Mouse (Mus musculus) limb, embryonic 11.5 days (tissue): ENCODE results near the gene Nt5m. TPM values are rescaled to one million over a fixed set of nuclear protein-coding genes. Genes with fewer than 3 reads are reported as not detected.
A peak's percentile ranks its signal among the peaks of the same experiment; 100 is the strongest.

ENCODE experiments used
- ATAC-seq: fragments of 200-750 bp; cut with Nextera tagmentation; 2 replicates; pipeline ENCODE4 v1.8.0; 2017; ENCODE audit warnings: low read depth; ENCODE audit not compliant: insufficient number of reproducible peaks, low FRiP score, low TSS enrichment
- DNase-seq: peaks from one replicate; pipeline ENCODE4 v3.0.0-alpha.2; 2015; ENCODE audit warnings: low spot score
- H3K27ac ChIP-seq: fragments of 300-500 bp; sonication (generic); replicated peaks from 2 replicates; pipeline ENCODE4 v1.5.1; 2014; ENCODE audit warnings: low read depth, mild to moderate bottlenecking, low read length
- H3K27me3 ChIP-seq: fragments of 300-500 bp; sonication (generic); 2 replicates; pipeline ENCODE4 v1.6.1; 2014; ENCODE audit warnings: mild to moderate bottlenecking, low read length, mixed read lengths; ENCODE audit not compliant: control insufficient read depth, insufficient read depth
- H3K36me3 ChIP-seq: fragments of 300-500 bp; sonication (generic); 2 replicates; pipeline ENCODE4 v1.6.1; 2014; ENCODE audit warnings: mild to moderate bottlenecking, low read length, moderate library complexity, mixed read lengths; ENCODE audit not compliant: control insufficient read depth, insufficient read depth
- H3K4me1 ChIP-seq: fragments of 300-500 bp; sonication (generic); 2 replicates; pipeline ENCODE4 v1.6.1; 2014; ENCODE audit warnings: low read length, mixed read lengths; ENCODE audit not compliant: control insufficient read depth, insufficient read depth
- H3K4me2 ChIP-seq: fragments of 300-500 bp; sonication (generic); 2 replicates; pipeline ENCODE4 v1.6.1; 2014; ENCODE audit warnings: low read depth, mild to moderate bottlenecking, moderate library complexity; ENCODE audit not compliant: severe bottlenecking
- H3K4me3 ChIP-seq: fragments of 300-500 bp; sonication (generic); 2 replicates; pipeline ENCODE4 v1.5.1; 2014; ENCODE audit warnings: low read depth, low read length
- H3K9ac ChIP-seq: fragments of 300-500 bp; sonication (generic); 2 replicates; pipeline ENCODE4 v1.6.1; 2014; ENCODE audit warnings: mild to moderate bottlenecking, low read length
- H3K9me3 ChIP-seq: fragments of 300-500 bp; sonication (generic); 2 replicates; pipeline ENCODE4 v1.6.1; 2016; ENCODE audit warnings: low read length; ENCODE audit not compliant: control insufficient read depth
- WGBS: fragments of 180-500 bp; shearing (Covaris S2); extraction: QIAGEN DNeasy Blood & Tissue Kit; methylation state at CpG from one replicate; pipeline ENCODE4 v1.1.7; 2014; 5-methylcytosine and 5-hydroxymethylcytosine counted together
- polyA plus RNA-seq: library from polyadenylated mRNA; unstranded; fragments of >200 nt; fragmentation: Nextera tagmentation; extraction: Ambion mirVana; gene quantifications from 2 replicates; pipeline ENCODE4 v1.2.1, GENCODE M21; 2014

Gene Nt5m
- polyA plus RNA-seq = 36.1 and 37.2 TPM in 2 replicates

- DNase-seq = peak; percentile 96
- Histone ChIP-seq H3K4me1 (peaks cover 9% of the 10 kb centered on the region), H3K4me3 (peak within 1 kb of the TSS; percentile 99), H3K27ac (peak within 1 kb of the TSS; percentile 94), H3K9me3 (no peaks in the 10 kb centered on the region), H3K9ac (peak within 1 kb of the TSS; percentile 95), H3K4me2 (peak within 1 kb of the TSS; percentile 69), H3K27me3 (no peaks in the 10 kb centered on the region), H3K36me3 (peaks cover 2% of the 10 kb centered on the region; the same call in 1 of the 2 replicates)
- under 1% methylated on average over 24 of the region's 24 CpGs for WGBS
- ATAC-seq = peak; percentile 96
These were observed at the start of gene Nt5m for GRCm38 (mm10) chr11:59839008-59839458. Gene Nt5m, plus strand, starts transcription at chr11:59839447.

GRCm38 (mm10) chr11:59793390-59793789 is 45.9 kb upstream of the Nt5m start:
- Histone ChIP-seq H3K4me2 (no peak overlapping the region), H3K36me3 (peaks cover 14% of the 10 kb centered on the region), H3K9me3 (no peaks in the 10 kb centered on the region), H3K4me1 (no peaks in the 10 kb centered on the region), H3K4me3 (no peak overlapping the region), H3K27ac (no peak overlapping the region), H3K27me3 (no peaks in the 10 kb centered on the region), H3K9ac (no peak overlapping the region)
- no peak for ATAC-seq
- no peak for DNase-seq
- WGBS = 88% methylated on average over 6 of the region's 6 CpGs

- WGBS = 93% methylated on average over 10 of the region's 10 CpGs
These were observed 38.8 kb upstream of the Nt5m start for GRCm38 (mm10) chr11:59800412-59800811.

GRCm38 (mm10) chr11:59801881-59802280 is 37.4 kb upstream of the Nt5m start:
- H3K36me3 ChIP-seq = peaks cover 37% of the 10 kb centered on the region
- H3K27ac ChIP-seq = no peak overlapping the region
- H3K4me1 ChIP-seq = no peaks in the 10 kb centered on the region
- H3K4me2 ChIP-seq = no peak overlapping the region
- no peak overlapping the region for H3K4me3 ChIP-seq
- H3K27me3 ChIP-seq = no peaks in the 10 kb centered on the region
- no peak for ATAC-seq
- WGBS = 95% methylated on average over 8 of the region's 8 CpGs
- no peak for DNase-seq
- no peaks in the 10 kb centered on the region for H3K9me3 ChIP-seq
- no peak overlapping the region for H3K9ac ChIP-seq

More at GRCm38 (mm10) chr11:59800412-59800811, 38.8 kb upstream of the Nt5m start:
- Histone ChIP-seq H3K4me1 (no peaks in the 10 kb centered on the region), H3K27me3 (no peaks in the 10 kb centered on the region), H3K36me3 (peaks cover 39% of the 10 kb centered on the region), H3K9ac (no peak overlapping the region), H3K27ac (no peak overlapping the region), H3K4me3 (no peak overlapping the region), H3K9me3 (no peaks in the 10 kb centered on the region), H3K4me2 (no peak overlapping the region)
- no peak for DNase-seq
- ATAC-seq = no peak

- Histone ChIP-seq H3K9ac (no peak overlapping the region), H3K36me3 (peaks cover 33% of the 10 kb centered on the region), H3K4me1 (peaks cover under 1% of the 10 kb centered on the region), H3K4me2 (no peak overlapping the region), H3K27ac (no peak overlapping the region), H3K9me3 (no peaks in the 10 kb centered on the region), H3K27me3 (no peaks in the 10 kb centered on the region), H3K4me3 (no peak overlapping the region)
- DNase-seq = no peak
- 88% methylated on average over 14 of the region's 14 CpGs for WGBS
- no peak for ATAC-seq
These were observed 35.7 kb upstream of the Nt5m start for GRCm38 (mm10) chr11:59803516-59803915.

GRCm38 (mm10) chr11:59804409-59805110 is 34.7 kb upstream of the Nt5m start:
- no peak overlapping the region for H3K9ac ChIP-seq
- 93% methylated on average over 22 of the region's 22 CpGs for WGBS
- H3K4me2 ChIP-seq = no peak overlapping the region
- H3K36me3 ChIP-seq = peaks cover 25% of the 10 kb centered on the region
- DNase-seq = no peak
- H3K4me1 ChIP-seq = peaks cover 6% of the 10 kb centered on the region
- H3K27ac ChIP-seq = no peak overlapping the region
- H3K27me3 ChIP-seq = no peaks in the 10 kb centered on the region
- H3K4me3 ChIP-seq = no peak overlapping the region
- no peaks in the 10 kb centered on the region for H3K9me3 ChIP-seq
- ATAC-seq = no peak

GRCm38 (mm10) chr11:59805256-59805655 is 34.0 kb upstream of the Nt5m start:
- H3K36me3 ChIP-seq = peaks cover 22% of the 10 kb centered on the region
- no peak overlapping the region for H3K4me2 ChIP-seq
- no peak overlapping the region for H3K9ac ChIP-seq
- DNase-seq (no peak), ATAC-seq (no peak)
- H3K27me3 ChIP-seq = no peaks in the 10 kb centered on the region
- no peaks in the 10 kb centered on the region for H3K9me3 ChIP-seq
- peaks cover 6% of the 10 kb centered on the region for H3K4me1 ChIP-seq
- H3K27ac ChIP-seq = no peak overlapping the region
- WGBS = 95% methylated on average over 1 of the region's 1 CpGs
- H3K4me3 ChIP-seq = no peak overlapping the region

- H3K36me3 ChIP-seq = peaks cover 18% of the 10 kb centered on the region; the same call in 1 of the 2 replicates
- ATAC-seq (no peak), DNase-seq (no peak)
- no peaks in the 10 kb centered on the region for H3K27me3 ChIP-seq
- no peak overlapping the region for H3K27ac ChIP-seq
- no peak overlapping the region for H3K4me2 ChIP-seq
- H3K9ac ChIP-seq = no peak overlapping the region
- no peaks in the 10 kb centered on the region for H3K9me3 ChIP-seq
- H3K4me1 ChIP-seq = peaks cover 6% of the 10 kb centered on the region
- 98% methylated on average over 2 of the region's 2 CpGs for WGBS
- H3K4me3 ChIP-seq = no peak overlapping the region
These were observed 33.6 kb upstream of the Nt5m start for GRCm38 (mm10) chr11:59805656-59806055.
